Mouse (Mus musculus) limb, embryonic 15.5 days (tissue): ENCODE results near the gene Fam198a. TPM values are rescaled to one million over a fixed set of nuclear protein-coding genes. Genes with fewer than 3 reads are reported as not detected.

Experiments used
- ATAC-seq: fragments of 200-750 bp; cut with Nextera tagmentation; 2 replicates; pipeline ENCODE4 v1.8.0; 2017; ENCODE audit warnings: low read depth, moderate TSS enrichment; ENCODE audit not compliant: insufficient number of reproducible peaks, low FRiP score, low TSS enrichment
- H3K27ac ChIP-seq: fragments of 300-500 bp; sonication (generic); 2 replicates; pipeline ENCODE4 v1.5.1; 2015; ENCODE audit warnings: moderate library complexity, mild to moderate bottlenecking, inconsistent platforms
- H3K27me3 ChIP-seq: fragments of 300-500 bp; sonication (generic); 2 replicates; pipeline ENCODE4 v1.6.1; 2015; ENCODE audit warnings: inconsistent platforms
- H3K36me3 ChIP-seq: fragments of 300-500 bp; sonication (generic); 2 replicates; pipeline ENCODE4 v1.6.1; 2015; ENCODE audit warnings: inconsistent platforms
- H3K4me1 ChIP-seq: fragments of 300-500 bp; sonication (generic); 2 replicates; pipeline ENCODE4 v1.6.1; 2015; ENCODE audit warnings: inconsistent platforms
- H3K4me2 ChIP-seq: fragments of 300-500 bp; sonication (generic); 2 replicates; pipeline ENCODE4 v1.6.1; 2015; ENCODE audit warnings: mild to moderate bottlenecking, inconsistent platforms
- H3K4me3 ChIP-seq: fragments of 300-500 bp; sonication (generic); 2 replicates; pipeline ENCODE4 v1.5.1; 2015; ENCODE audit warnings: mild to moderate bottlenecking, inconsistent platforms
- H3K9ac ChIP-seq: fragments of 300-500 bp; sonication (generic); 2 replicates; pipeline ENCODE4 v1.6.1; 2015; ENCODE audit warnings: inconsistent platforms
- H3K9me3 ChIP-seq: fragments of 300-500 bp; sonication (generic); 2 replicates; pipeline ENCODE4 v1.6.1; 2016; ENCODE audit warnings: inconsistent platforms
- WGBS: fragments of 180-500 bp; shearing (Covaris S2); methylation state at CpG from one replicate; pipeline ENCODE4 v1.1.7; 2015; 5-methylcytosine and 5-hydroxymethylcytosine counted together
- polyA plus RNA-seq: library from polyadenylated mRNA; unstranded; fragments of >200 nt; fragmentation: Nextera tagmentation; extraction: Ambion mirVana; gene quantifications from 2 replicates; pipeline ENCODE4 v1.2.1, GENCODE M21; 2015

Fam198a gene
- polyA plus RNA-seq, 1 experiment from 2014 or later = 7.6 TPM

GRCm38 (mm10) chr9:121912786-121913185 is 38.0 kb upstream of the Fam198a start:
- no peak overlapping the region for H3K4me3 ChIP-seq
- H3K4me1 ChIP-seq = no peaks in the 10 kb centered on the region
- H3K27me3 ChIP-seq = no peaks in the 10 kb centered on the region
- no peak for ATAC-seq
- H3K36me3 ChIP-seq = no peaks in the 10 kb centered on the region
- no peak overlapping the region for H3K27ac ChIP-seq
- H3K9me3 ChIP-seq = no peaks in the 10 kb centered on the region
- no peak overlapping the region for H3K4me2 ChIP-seq
- no peak overlapping the region for H3K9ac ChIP-seq
- WGBS = 85% methylated on average over 4 of the region's 4 CpGs

GRCm38 (mm10) chr9:121914226-121914757 is 36.5 kb upstream of the Fam198a start:
- H3K9me3 ChIP-seq = no peaks in the 10 kb centered on the region
- no peaks in the 10 kb centered on the region for H3K27me3 ChIP-seq
- ATAC-seq = no peak
- H3K4me2 ChIP-seq = no peak overlapping the region
- H3K9ac ChIP-seq = no peak overlapping the region
- WGBS = 71% methylated on average over 8 of the region's 8 CpGs
- H3K36me3 ChIP-seq = no peaks in the 10 kb centered on the region
- H3K4me3 ChIP-seq = no peak overlapping the region
- no peak overlapping the region for H3K27ac ChIP-seq
- no peaks in the 10 kb centered on the region for H3K4me1 ChIP-seq

GRCm38 (mm10) chr9:121915056-121915455 is 35.7 kb upstream of the Fam198a start:
- no peak for ATAC-seq
- H3K4me2 ChIP-seq = no peak overlapping the region
- no peaks in the 10 kb centered on the region for H3K9me3 ChIP-seq
- H3K27ac ChIP-seq = no peak overlapping the region
- no peaks in the 10 kb centered on the region for H3K4me1 ChIP-seq
- no peak overlapping the region for H3K4me3 ChIP-seq
- H3K9ac ChIP-seq = no peak overlapping the region
- 88% methylated on average over 10 of the region's 10 CpGs for WGBS
- no peaks in the 10 kb centered on the region for H3K27me3 ChIP-seq
- H3K36me3 ChIP-seq = no peaks in the 10 kb centered on the region

- Histone ChIP-seq H3K36me3 (no peaks in the 10 kb centered on the region), H3K9me3 (no peaks in the 10 kb centered on the region), H3K27me3 (no peaks in the 10 kb centered on the region), H3K4me3 (no peak within 1 kb of the TSS), H3K4me1 (no peaks in the 10 kb centered on the region), H3K9ac (no peak within 1 kb of the TSS), H3K4me2 (no peak within 1 kb of the TSS), H3K27ac (no peak within 1 kb of the TSS)
- 71% methylated on average over 8 of the region's 8 CpGs for WGBS
- ATAC-seq = no peak
Measured at GRCm38 (mm10) chr9:121916102-121916501, 34.7 kb upstream of the Fam198a start, which contains the start of gene Cyp8b1. Gene Cyp8b1, minus strand, starts transcription at chr9:121916305.

- no peaks in the 10 kb centered on the region for H3K27me3 ChIP-seq
- ATAC-seq = no peak
- H3K4me3 ChIP-seq = no peak overlapping the region
- no peak overlapping the region for H3K9ac ChIP-seq
- no peak overlapping the region for H3K27ac ChIP-seq
- no peaks in the 10 kb centered on the region for H3K4me1 ChIP-seq
- no peaks in the 10 kb centered on the region for H3K36me3 ChIP-seq
- H3K9me3 ChIP-seq = no peaks in the 10 kb centered on the region
- H3K4me2 ChIP-seq = no peak overlapping the region
- 72% methylated on average over 10 of the region's 10 CpGs for WGBS
Measured at GRCm38 (mm10) chr9:121919027-121919501, 31.7 kb upstream of the Fam198a start.

- no peaks in the 10 kb centered on the region for H3K36me3 ChIP-seq
- no peak for ATAC-seq
- no peaks in the 10 kb centered on the region for H3K9me3 ChIP-seq
- H3K27ac ChIP-seq = no peak overlapping the region
- no peak overlapping the region for H3K4me3 ChIP-seq
- H3K4me2 ChIP-seq = no peak overlapping the region
- H3K9ac ChIP-seq = no peak overlapping the region
- whole genome bisulfite sequencing = 75% methylated on average over 8 of the region's 8 CpGs
- no peaks in the 10 kb centered on the region for H3K27me3 ChIP-seq
- peaks cover 3% of the 10 kb centered on the region; the same call in 1 of the 2 replicates for H3K4me1 ChIP-seq
Measured at GRCm38 (mm10) chr9:121923443-121923842, 27.3 kb upstream of the Fam198a start.

- no peak for ATAC-seq
- Histone ChIP-seq H3K27ac (no peak overlapping the region), H3K4me1 (peaks cover 3% of the 10 kb centered on the region; the same call in 1 of the 2 replicates), H3K36me3 (no peaks in the 10 kb centered on the region), H3K9ac (no peak overlapping the region), H3K9me3 (no peaks in the 10 kb centered on the region), H3K27me3 (no peaks in the 10 kb centered on the region), H3K4me3 (no peak overlapping the region), H3K4me2 (no peak overlapping the region)
- WGBS = 77% methylated on average over 5 of the region's 5 CpGs
Measured at GRCm38 (mm10) chr9:121923906-121924305, 26.9 kb upstream of the Fam198a start.

- 83% methylated on average over 9 of the region's 9 CpGs for WGBS
- no peaks in the 10 kb centered on the region for H3K36me3 ChIP-seq
- H3K4me2 ChIP-seq = no peak overlapping the region
- H3K27ac ChIP-seq = no peak overlapping the region
- H3K9ac ChIP-seq = no peak overlapping the region
- H3K4me1 ChIP-seq = peaks cover 3% of the 10 kb centered on the region; the same call in 1 of the 2 replicates
- no peaks in the 10 kb centered on the region for H3K27me3 ChIP-seq
- no peak for ATAC-seq
- no peaks in the 10 kb centered on the region for H3K9me3 ChIP-seq
- no peak overlapping the region for H3K4me3 ChIP-seq
Measured at GRCm38 (mm10) chr9:121924901-121925560, 25.8 kb upstream of the Fam198a start.

GRCm38 (mm10) chr9:121925959-121926358 is 24.8 kb upstream of the Fam198a start:
- Histone ChIP-seq H3K27me3 (no peaks in the 10 kb centered on the region), H3K9me3 (no peaks in the 10 kb centered on the region), H3K27ac (peak overlapping the region; percentile 61; the same call in 1 of the 2 replicates)

GRCm38 (mm10) chr9:121926634-121927405 is 24.0 kb upstream of the Fam198a start:
- Histone ChIP-seq H3K27ac (peak overlapping the region; percentile 61), H3K9ac (0 out of 2 replicates have a peak overlapping the region, but pooled peaks have one; percentile 2), H3K4me1 (peaks cover 3% of the 10 kb centered on the region; the same call in 1 of the 2 replicates), H3K27me3 (no peaks in the 10 kb centered on the region), H3K4me3 (no peak overlapping the region), H3K4me2 (0 out of 2 replicates have a peak overlapping the region, but pooled peaks have one; percentile 4), H3K36me3 (no peaks in the 10 kb centered on the region), H3K9me3 (no peaks in the 10 kb centered on the region)
- ATAC-seq = no peak
- WGBS = 44% methylated on average over 11 of the region's 11 CpGs

More at GRCm38 (mm10) chr9:121925959-121926358, 24.8 kb upstream of the Fam198a start:
- Histone ChIP-seq H3K9ac (no peak overlapping the region), H3K4me3 (no peak overlapping the region), H3K36me3 (no peaks in the 10 kb centered on the region), H3K4me1 (peaks cover 3% of the 10 kb centered on the region; the same call in 1 of the 2 replicates), H3K4me2 (no peak overlapping the region)
- 40% methylated on average over 8 of the region's 8 CpGs for WGBS
- ATAC-seq = no peak

GRCm38 (mm10) chr9:121927721-121928120 is 23.1 kb upstream of the Fam198a start:
- Histone ChIP-seq H3K4me1 (peaks cover 3% of the 10 kb centered on the region; the same call in 1 of the 2 replicates), H3K27ac (no peak overlapping the region), H3K27me3 (no peaks in the 10 kb centered on the region), H3K4me3 (no peak overlapping the region), H3K9ac (no peak overlapping the region), H3K36me3 (no peaks in the 10 kb centered on the region), H3K4me2 (no peak overlapping the region), H3K9me3 (no peaks in the 10 kb centered on the region; the same call in 1 of the 2 replicates)
- ATAC-seq = no peak
- WGBS = 77% methylated on average over 7 of the region's 7 CpGs
